Mouse (Mus musculus) kidney, adult 2 months (tissue): ENCODE measurements around the gene Ppan. TPM values are rescaled to one million over a fixed set of nuclear protein-coding genes. Genes with fewer than 3 reads are reported as not detected.

Source experiments
- DNase-seq: peaks from one replicate; pipeline ENCODE4 v3.0.0; 2021
- H3K27ac ChIP-seq: fragments of 200-500 bp; 2 replicates; pipeline ENCODE4 v1.5.1; 2012; ENCODE audit warnings: low read depth, low read length, control low read depth, inconsistent platforms; ENCODE audit not compliant: insufficient read depth
- H3K27me3 ChIP-seq: fragments of 200-500 bp; replicated peaks from 2 replicates; pipeline ENCODE4 v1.6.1; 2012; ENCODE audit warnings: mild to moderate bottlenecking, moderate library complexity, low read length, inconsistent platforms; ENCODE audit not compliant: control insufficient read depth, insufficient read depth
- H3K36me3 ChIP-seq: fragments of 200-500 bp; 2 replicates; pipeline ENCODE4 v1.6.1; 2012; ENCODE audit warnings: mild to moderate bottlenecking, moderate library complexity, low read length, inconsistent platforms; ENCODE audit not compliant: control insufficient read depth, insufficient read depth
- H3K4me1 ChIP-seq: fragments of 200-500 bp; 2 replicates; pipeline ENCODE4 v1.6.1; 2011; ENCODE audit warnings: low read length; ENCODE audit not compliant: control insufficient read depth, insufficient read depth
- H3K4me3 ChIP-seq: fragments of 200-500 bp; 2 replicates; pipeline ENCODE4 v1.5.1; 2011; ENCODE audit warnings: mild to moderate bottlenecking, low read depth, low read length, control low read depth; ENCODE audit not compliant: insufficient read depth
- CTCF ChIP-seq: fragments of 200-500 bp; conservative IDR thresholded peaks from 2 replicates; pipeline ENCODE4 v1.5.1; 2011; ENCODE audit warnings: low read depth, mild to moderate bottlenecking, control low read depth, low read length, moderate library complexity, mixed read lengths; ENCODE audit not compliant: insufficient read depth, insufficient read length
- POLR2A ChIP-seq: fragments of 200-500 bp; IDR thresholded peaks from one replicate; pipeline ENCODE4 v1.6.1; 2011; ENCODE audit warnings: low read depth, low read length, control low read depth
- WGBS: fragments of 180-500 bp; shearing (Covaris S2); methylation state at CpG from one replicate; pipeline ENCODE4 v1.1.7; 2018; 5-methylcytosine and 5-hydroxymethylcytosine counted together
- polyA plus RNA-seq: library from polyadenylated mRNA; depleted of rRNA; stranded (reverse); fragments of >200 nt; gene quantifications from 2 replicates; pipeline ENCODE4 v1.2.3, GENCODE M21; 2012

The Ppan gene
- polyA plus RNA-seq, 1 experiment: 28.3 TPM

DNA sequence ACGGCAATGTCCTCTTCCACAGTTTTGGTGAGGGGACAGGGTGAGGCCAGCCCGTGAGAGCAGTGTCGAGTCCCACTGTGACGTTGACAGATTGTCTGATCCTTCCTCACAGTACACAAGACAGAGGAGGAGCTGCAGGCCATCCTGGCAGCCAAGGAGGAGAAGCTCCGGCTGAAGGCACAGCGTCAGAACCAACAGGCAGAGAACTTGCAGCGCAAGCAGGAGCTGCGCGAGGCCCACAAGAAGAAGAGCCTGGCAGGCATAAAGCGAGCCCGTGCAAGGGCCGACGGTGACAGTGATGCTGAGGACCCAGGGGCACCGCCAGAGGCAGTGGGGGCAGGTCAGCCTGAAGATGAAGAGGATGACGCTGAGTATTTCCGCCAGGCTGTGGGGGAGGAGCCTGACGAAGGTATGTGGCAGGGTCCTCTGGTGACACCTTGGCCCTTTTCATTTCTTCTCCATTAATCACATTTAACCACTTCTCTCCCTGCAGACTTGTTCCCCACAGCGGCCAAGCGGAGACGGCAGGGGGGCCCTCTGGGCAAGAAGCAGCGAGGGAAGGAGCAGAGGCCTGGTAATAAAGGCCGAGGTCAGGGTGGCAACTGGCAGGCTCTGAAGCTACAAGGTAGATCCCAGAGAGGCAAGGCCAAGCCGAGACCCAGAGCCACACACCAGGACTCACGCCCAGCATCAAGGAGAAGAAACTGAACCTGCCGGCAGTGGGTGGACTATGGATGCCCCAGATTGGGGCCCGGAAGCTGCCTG, 3.5 kb downstream of the Ppan start:
- H3K4me3 ChIP-seq: no peak overlapping the region
- H3K4me1 ChIP-seq: peaks cover 2% of the 10 kb centered on the region; the same call in 1 of the 2 replicates
- TF ChIP-seq POLR2A (no peak), CTCF (no peak)
- DNase-seq: no peak
- H3K27me3 ChIP-seq: no peaks in the 10 kb centered on the region
- H3K36me3 ChIP-seq: peaks cover 4% of the 10 kb centered on the region
- WGBS: 74% methylated on average over 26 of the region's 26 CpGs
- H3K27ac ChIP-seq: no peak overlapping the region

GRCm38 (mm10) chr9:20892104-20892653, 4.2 kb downstream of the Ppan start:
- H3K27ac ChIP-seq: no peak overlapping the region
- no peaks in the 10 kb centered on the region for H3K27me3 ChIP-seq
- H3K4me1 ChIP-seq: peaks cover 4% of the 10 kb centered on the region; the same call in 1 of the 2 replicates
- TF ChIP-seq CTCF (no peak), POLR2A (no peak)
- no peak for DNase-seq
- no peak overlapping the region for H3K4me3 ChIP-seq
- WGBS: 66% methylated on average over 5 of the region's 5 CpGs
- H3K36me3 ChIP-seq: peaks cover 4% of the 10 kb centered on the region

- H3K4me1 ChIP-seq: peaks cover 6% of the 10 kb centered on the region; the same call in 1 of the 2 replicates
- H3K27ac ChIP-seq: no peak overlapping the region
- peaks cover 4% of the 10 kb centered on the region for H3K36me3 ChIP-seq
- WGBS: 70% methylated on average over 5 of the region's 5 CpGs
- no peak for DNase-seq
- TF ChIP-seq POLR2A: no peak
- TF ChIP-seq CTCF: no peak
- no peak overlapping the region for H3K4me3 ChIP-seq
- no peaks in the 10 kb centered on the region for H3K27me3 ChIP-seq
These were observed 5.1 kb downstream of the Ppan start for GRCm38 (mm10) chr9:20893069-20893468.

- peaks cover 5% of the 10 kb centered on the region; the same call in 1 of the 2 replicates for H3K4me1 ChIP-seq
- no peak for TF ChIP-seq CTCF
- TF ChIP-seq POLR2A: no peak
- DNase-seq: no peak
- H3K4me3 ChIP-seq: no peak overlapping the region
- 87% methylated on average over 13 of the region's 13 CpGs for WGBS
- H3K27ac ChIP-seq: no peak overlapping the region
- no peaks in the 10 kb centered on the region for H3K27me3 ChIP-seq
- H3K36me3 ChIP-seq: peaks cover 4% of the 10 kb centered on the region
These were observed 5.8 kb downstream of the Ppan start for GRCm38 (mm10) chr9:20893590-20894343.

DNA sequence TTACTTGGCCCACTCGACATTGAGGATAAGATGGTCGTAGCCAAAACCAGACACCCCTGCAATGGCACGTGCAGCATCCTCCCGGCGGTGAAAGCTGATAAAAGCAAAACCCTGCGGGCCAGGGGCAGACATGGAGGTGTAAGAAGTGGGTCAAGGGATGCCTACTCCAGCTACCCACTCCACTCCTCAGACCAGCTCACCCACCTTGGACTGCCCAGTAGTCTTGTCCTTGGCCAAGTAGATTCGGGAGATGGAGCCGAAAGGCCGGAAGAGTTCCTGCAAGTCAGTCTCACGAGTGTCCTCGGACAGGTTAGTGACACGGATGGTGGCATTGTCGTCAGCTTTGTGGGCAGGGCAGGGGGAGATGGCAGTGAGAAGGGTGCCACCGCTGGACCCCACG, 6.7 kb downstream of the Ppan start:
- Histone ChIP-seq H3K27ac (no peak overlapping the region), H3K27me3 (no peaks in the 10 kb centered on the region), H3K4me3 (no peak overlapping the region), H3K36me3 (peaks cover 4% of the 10 kb centered on the region), H3K4me1 (peaks cover 6% of the 10 kb centered on the region; the same call in 1 of the 2 replicates)
- no peak for DNase-seq
- no peak for TF ChIP-seq CTCF
- no peak for TF ChIP-seq POLR2A
- WGBS: 84% methylated on average over 15 of the region's 15 CpGs

DNA sequence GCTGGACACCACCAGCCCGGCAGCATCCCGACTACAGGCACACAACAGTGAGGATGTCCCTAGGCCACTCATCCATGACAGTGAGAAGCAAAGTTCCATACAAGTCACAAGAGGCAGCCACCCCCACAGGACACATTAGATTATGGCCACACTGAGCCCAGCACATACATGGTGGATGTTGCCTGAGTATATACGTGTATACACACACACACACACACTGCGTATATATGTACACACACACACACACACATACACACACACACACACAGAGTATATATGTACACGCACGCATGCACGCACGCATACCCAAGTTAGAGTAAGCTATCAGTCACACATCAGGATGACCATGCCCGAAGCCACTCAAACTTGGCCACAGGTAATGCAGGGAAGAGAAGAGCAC, 7.4 kb downstream of the Ppan start:
- no peak for TF ChIP-seq CTCF
- TF ChIP-seq POLR2A: no peak
- Histone ChIP-seq H3K27ac (no peak overlapping the region), H3K4me3 (no peak overlapping the region), H3K36me3 (peaks cover 4% of the 10 kb centered on the region), H3K27me3 (no peaks in the 10 kb centered on the region), H3K4me1 (peaks cover 6% of the 10 kb centered on the region; the same call in 1 of the 2 replicates)
- WGBS: 87% methylated on average over 9 of the region's 9 CpGs
- no peak for DNase-seq
